Mouse (Mus musculus): ENCODE data around the gene Adck2. TPM values are rescaled to one million over a fixed set of nuclear protein-coding genes. Genes with fewer than 3 reads are reported as not detected.
A peak's percentile ranks its signal among the peaks of the same experiment; 100 is the strongest.

Gene Adck2
- polyA plus RNA-seq, 1 experiment, result 15.2 TPM

- TF ChIP-seq CTCF (IDR thresholded peaks at IDR 0.05; ENCODE audit: control insufficient read depth, insufficient read depth, low read length), result no peak
- Histone ChIP-seq H3K4me1 (ENCODE audit: control insufficient read depth, insufficient read depth, low read length) (no peaks in the 10 kb centered on the region; the same call in 1 of the 2 replicates), H3K4me3 (replicated peaks; ENCODE audit: control insufficient read depth, low read depth, low read length) (no peak overlapping the region), H3K27ac (ENCODE audit: control insufficient read depth, insufficient read depth, low read depth, low read length, poor library complexity) (no peak overlapping the region)
- 38% methylated on average over 8 of the region's 8 CpGs for WGBS
Measured at GRCm38 (mm10) chr6:39551981-39552636, 21.6 kb upstream of the Adck2 start.

- no peaks in the 10 kb centered on the region; the same call in 1 of the 2 replicates for H3K4me1 ChIP-seq (ENCODE audit: control insufficient read depth, insufficient read depth, low read length)
- H3K27ac ChIP-seq (ENCODE audit: control insufficient read depth, insufficient read depth, low read depth, low read length, poor library complexity), result no peak overlapping the region
- TF ChIP-seq POLR2A (IDR thresholded peaks at IDR 0.05; ENCODE audit: borderline replicate concordance, control insufficient read depth, low read depth, low read length) (no peak), CTCF (IDR thresholded peaks at IDR 0.05; ENCODE audit: control insufficient read depth, insufficient read depth, low read length) (no peak)
- WGBS, result 72% methylated on average over 12 of the region's 12 CpGs
- H3K4me3 ChIP-seq (replicated peaks; ENCODE audit: control insufficient read depth, low read depth, low read length), result no peak overlapping the region
Measured at GRCm38 (mm10) chr6:39554888-39555647, 18.6 kb upstream of the Adck2 start.

- Histone ChIP-seq H3K4me3 (replicated peaks; ENCODE audit: control insufficient read depth, low read depth, low read length) (no peak overlapping the region), H3K27ac (ENCODE audit: control insufficient read depth, insufficient read depth, low read depth, low read length, poor library complexity) (no peak overlapping the region), H3K4me1 (ENCODE audit: control insufficient read depth, insufficient read depth, low read length) (no peaks in the 10 kb centered on the region; the same call in 1 of the 2 replicates)
- TF ChIP-seq POLR2A (IDR thresholded peaks at IDR 0.05; ENCODE audit: borderline replicate concordance, control insufficient read depth, low read depth, low read length) (no peak), CTCF (IDR thresholded peaks at IDR 0.05; ENCODE audit: control insufficient read depth, insufficient read depth, low read length) (no peak)
- WGBS, result 77% methylated on average over 2 of the region's 2 CpGs
Measured at GRCm38 (mm10) chr6:39555648-39555945, 18.1 kb upstream of the Adck2 start.

- H3K27ac ChIP-seq (ENCODE audit: control insufficient read depth, insufficient read depth, low read depth, low read length, poor library complexity), result peak overlapping the region; percentile 25; the same call in 1 of the 2 replicates
- WGBS, result under 1% methylated on average over 53 of the region's 54 CpGs
- H3K4me1 ChIP-seq (ENCODE audit: control insufficient read depth, insufficient read depth, low read length), result no peaks in the 10 kb centered on the region; the same call in 1 of the 2 replicates
- peak overlapping the region; percentile 39 for H3K4me3 ChIP-seq (replicated peaks; ENCODE audit: control insufficient read depth, low read depth, low read length)
- no peak for TF ChIP-seq CTCF (IDR thresholded peaks at IDR 0.05; ENCODE audit: control insufficient read depth, insufficient read depth, low read length)
- no peak for TF ChIP-seq POLR2A (IDR thresholded peaks at IDR 0.05; ENCODE audit: borderline replicate concordance, control insufficient read depth, low read depth, low read length)
Measured at GRCm38 (mm10) chr6:39556900-39557659, 16.6 kb upstream of the Adck2 start.

- WGBS, result 5% methylated on average over 50 of the region's 50 CpGs
- peak within 1 kb of the TSS; percentile 39 for H3K4me3 ChIP-seq (replicated peaks; ENCODE audit: control insufficient read depth, low read depth, low read length)
- H3K4me1 ChIP-seq (ENCODE audit: control insufficient read depth, insufficient read depth, low read length), result no peaks in the 10 kb centered on the region; the same call in 1 of the 2 replicates
- TF ChIP-seq POLR2A (IDR thresholded peaks at IDR 0.05; ENCODE audit: borderline replicate concordance, control insufficient read depth, low read depth, low read length), result no peak
- TF ChIP-seq CTCF (IDR thresholded peaks at IDR 0.05; ENCODE audit: control insufficient read depth, insufficient read depth, low read length), result no peak
- peak within 1 kb of the TSS; percentile 25; the same call in 1 of the 2 replicates for H3K27ac ChIP-seq (ENCODE audit: control insufficient read depth, insufficient read depth, low read depth, low read length, poor library complexity)
Measured at GRCm38 (mm10) chr6:39557723-39558261, 15.9 kb upstream of the Adck2 start, which contains the start of gene Dennd2a. Gene Dennd2a (minus strand): TSS chr6:39557867.

- WGBS, result 77% methylated on average over 6 of the region's 6 CpGs
- Histone ChIP-seq H3K4me3 (replicated peaks; ENCODE audit: control insufficient read depth, low read depth, low read length) (no peak overlapping the region), H3K4me1 (ENCODE audit: control insufficient read depth, insufficient read depth, low read length) (no peaks in the 10 kb centered on the region; the same call in 1 of the 2 replicates), H3K27ac (ENCODE audit: control insufficient read depth, insufficient read depth, low read depth, low read length, poor library complexity) (no peak overlapping the region)
- TF ChIP-seq CTCF (IDR thresholded peaks at IDR 0.05; ENCODE audit: control insufficient read depth, insufficient read depth, low read length) (no peak), POLR2A (IDR thresholded peaks at IDR 0.05; ENCODE audit: borderline replicate concordance, control insufficient read depth, low read depth, low read length) (no peak)
Measured at GRCm38 (mm10) chr6:39559276-39559939, 14.3 kb upstream of the Adck2 start.

GRCm38 (mm10) chr6:39562166-39563015 lies 11.3 kb upstream of the Adck2 start:
- Histone ChIP-seq H3K27ac (ENCODE audit: control insufficient read depth, insufficient read depth, low read depth, low read length, poor library complexity) (peak overlapping the region; percentile 71), H3K4me3 (replicated peaks; ENCODE audit: control insufficient read depth, low read depth, low read length) (peak overlapping the region; percentile 60), H3K4me1 (ENCODE audit: control insufficient read depth, insufficient read depth, low read length) (no peaks in the 10 kb centered on the region; the same call in 1 of the 2 replicates)
- TF ChIP-seq CTCF (IDR thresholded peaks at IDR 0.05; ENCODE audit: control insufficient read depth, insufficient read depth, low read length) (peak; percentile 39; the same call in 1 of the 2 replicates), POLR2A (IDR thresholded peaks at IDR 0.05; ENCODE audit: borderline replicate concordance, control insufficient read depth, low read depth, low read length) (no peak)
- WGBS, result 20% methylated on average over 23 of the region's 23 CpGs

Data from bone marrow, adult 2 months (tissue).